Mouse (Mus musculus) neural tube, embryonic 12.5 days (tissue): Measurements from ENCODE around the gene Sema4d. TPM values are rescaled to one million over a fixed set of nuclear protein-coding genes. Genes with fewer than 3 reads are reported as not detected.

Experiments
- ATAC-seq: fragments of 200-750 bp; cut with Nextera tagmentation; 2 replicates; pipeline ENCODE4 v1.8.0; 2017; ENCODE audit warnings: low read depth, mild to moderate bottlenecking, moderate TSS enrichment, moderate library complexity; ENCODE audit not compliant: low FRiP score
- H3K27ac ChIP-seq: fragments of 300-500 bp; sonication (generic); 2 replicates; pipeline ENCODE4 v1.5.1; 2016
- H3K27me3 ChIP-seq: fragments of 300-500 bp; sonication (generic); replicated peaks from 2 replicates; pipeline ENCODE4 v1.6.1; 2016; ENCODE audit warnings: mild to moderate bottlenecking
- H3K36me3 ChIP-seq: fragments of 300-500 bp; sonication (generic); 2 replicates; pipeline ENCODE4 v1.6.1; 2016; ENCODE audit warnings: mild to moderate bottlenecking
- H3K4me1 ChIP-seq: fragments of 300-500 bp; sonication (generic); 2 replicates; pipeline ENCODE4 v1.6.1; 2016
- H3K4me2 ChIP-seq: fragments of 300-500 bp; sonication (generic); replicated peaks from 2 replicates; pipeline ENCODE4 v1.6.1; 2016; ENCODE audit warnings: mild to moderate bottlenecking
- H3K4me3 ChIP-seq: fragments of 300-500 bp; sonication (generic); 2 replicates; pipeline ENCODE4 v1.5.1; 2016
- H3K9ac ChIP-seq: fragments of 300-500 bp; sonication (generic); 2 replicates; pipeline ENCODE4 v1.6.1; 2016; ENCODE audit warnings: mild to moderate bottlenecking
- H3K9me3 ChIP-seq: fragments of 300-500 bp; sonication (generic); 2 replicates; pipeline ENCODE4 v1.6.1; 2016; ENCODE audit warnings: mild to moderate bottlenecking
- WGBS: fragments of 180-500 bp; shearing (Covaris S2); methylation state at CpG from one replicate; pipeline ENCODE4 v1.1.7; 2016; 5-methylcytosine and 5-hydroxymethylcytosine counted together
- polyA plus RNA-seq: library from polyadenylated mRNA; unstranded; fragments of >200 nt; fragmentation: Nextera tagmentation; extraction: Ambion mirVana; gene quantifications from 2 replicates; pipeline ENCODE4 v1.2.1, GENCODE M21; 2016

The Sema4d gene
- polyA plus RNA-seq, 1 experiment from 2014 or later = 9.9 TPM

GRCm38 (mm10) chr13:51808141-51808540 lies 14.6 kb upstream of the Sema4d start:
- no peak for ATAC-seq
- Histone ChIP-seq H3K9me3 (no peaks in the 10 kb centered on the region), H3K27me3 (no peaks in the 10 kb centered on the region), H3K27ac (no peak overlapping the region), H3K9ac (no peak overlapping the region), H3K4me3 (no peak overlapping the region), H3K4me1 (peaks cover 7% of the 10 kb centered on the region; the same call in 1 of the 2 replicates), H3K4me2 (0 out of 2 replicates have a peak overlapping the region, but pooled peaks have one; percentile 12), H3K36me3 (no peaks in the 10 kb centered on the region)
- 26% methylated on average over 12 of the region's 12 CpGs for WGBS

GRCm38 (mm10) chr13:51806220-51806619 lies 12.7 kb upstream of the Sema4d start:
- Histone ChIP-seq H3K4me3 (no peak overlapping the region), H3K36me3 (no peaks in the 10 kb centered on the region), H3K4me1 (no peaks in the 10 kb centered on the region), H3K27me3 (no peaks in the 10 kb centered on the region), H3K9me3 (no peaks in the 10 kb centered on the region), H3K9ac (no peak overlapping the region), H3K27ac (no peak overlapping the region), H3K4me2 (no peak overlapping the region)
- 88% methylated on average over 15 of the region's 15 CpGs for WGBS
- ATAC-seq = no peak

GRCm38 (mm10) chr13:51805634-51806033 lies 12.1 kb upstream of the Sema4d start:
- H3K36me3 ChIP-seq = no peaks in the 10 kb centered on the region
- no peak overlapping the region for H3K27ac ChIP-seq
- H3K4me2 ChIP-seq = no peak overlapping the region
- no peak overlapping the region for H3K4me3 ChIP-seq
- no peaks in the 10 kb centered on the region for H3K27me3 ChIP-seq
- WGBS = 77% methylated on average over 4 of the region's 4 CpGs
- no peak overlapping the region for H3K9ac ChIP-seq
- no peaks in the 10 kb centered on the region for H3K4me1 ChIP-seq
- no peaks in the 10 kb centered on the region for H3K9me3 ChIP-seq
- ATAC-seq = no peak

- Histone ChIP-seq H3K9me3 (no peaks in the 10 kb centered on the region), H3K27me3 (no peaks in the 10 kb centered on the region; the same call in 1 of the 2 replicates), H3K36me3 (no peaks in the 10 kb centered on the region), H3K4me3 (no peak overlapping the region), H3K4me2 (no peak overlapping the region), H3K9ac (no peak overlapping the region), H3K4me1 (no peaks in the 10 kb centered on the region), H3K27ac (no peak overlapping the region)
- ATAC-seq = no peak
- WGBS = 65% methylated on average over 9 of the region's 9 CpGs
Measured at GRCm38 (mm10) chr13:51800921-51801320, 7.4 kb upstream of the Sema4d start.

- no peak overlapping the region for H3K4me2 ChIP-seq
- no peak overlapping the region for H3K27ac ChIP-seq
- WGBS = 83% methylated on average over 16 of the region's 16 CpGs
- no peak for ATAC-seq
- no peaks in the 10 kb centered on the region for H3K9me3 ChIP-seq
- H3K36me3 ChIP-seq = no peaks in the 10 kb centered on the region
- no peak overlapping the region for H3K4me3 ChIP-seq
- no peaks in the 10 kb centered on the region for H3K4me1 ChIP-seq
- no peaks in the 10 kb centered on the region; the same call in 1 of the 2 replicates for H3K27me3 ChIP-seq
- H3K9ac ChIP-seq = no peak overlapping the region
Measured at GRCm38 (mm10) chr13:51799735-51800522, 6.4 kb upstream of the Sema4d start.

- Histone ChIP-seq H3K9ac (no peak overlapping the region), H3K36me3 (no peaks in the 10 kb centered on the region), H3K4me3 (no peak overlapping the region), H3K4me1 (0 out of 2 replicates have a peak, but pooled peaks cover under 1% of the 10 kb centered on the region), H3K9me3 (no peaks in the 10 kb centered on the region), H3K4me2 (no peak overlapping the region), H3K27ac (no peak overlapping the region), H3K27me3 (peaks cover under 1% of the 10 kb centered on the region)
- WGBS = 68% methylated on average over 8 of the region's 8 CpGs
- ATAC-seq = no peak
Measured at GRCm38 (mm10) chr13:51797899-51798746, 4.6 kb upstream of the Sema4d start.

- no peak overlapping the region for H3K27ac ChIP-seq
- peak overlapping the region; percentile 79; the same call in 1 of the 2 replicates for H3K9ac ChIP-seq
- H3K27me3 ChIP-seq = peaks cover 18% of the 10 kb centered on the region
- H3K4me2 ChIP-seq = peak overlapping the region; percentile 99
- ATAC-seq = no peak
- peaks cover 12% of the 10 kb centered on the region for H3K4me1 ChIP-seq
- WGBS = 34% methylated on average over 5 of the region's 7 CpGs
- no peaks in the 10 kb centered on the region for H3K9me3 ChIP-seq
- H3K36me3 ChIP-seq = no peaks in the 10 kb centered on the region
- H3K4me3 ChIP-seq = peak overlapping the region; percentile 78
Measured at GRCm38 (mm10) chr13:51793948-51794347, 401 bp upstream of the Sema4d start.

GRCm38 (mm10) chr13:51792729-51793424 lies 670 bp downstream of the Sema4d start:
- H3K9me3 ChIP-seq = no peaks in the 10 kb centered on the region
- peak; percentile 74 for ATAC-seq
- H3K4me2 ChIP-seq = peak overlapping the region; percentile 99
- peak overlapping the region; percentile 79 for H3K9ac ChIP-seq
- H3K4me1 ChIP-seq = peaks cover 12% of the 10 kb centered on the region
- WGBS = 2% methylated on average over 43 of the region's 43 CpGs
- no peaks in the 10 kb centered on the region for H3K36me3 ChIP-seq
- peak overlapping the region; percentile 78 for H3K4me3 ChIP-seq
- H3K27ac ChIP-seq = no peak overlapping the region
- peaks cover 18% of the 10 kb centered on the region for H3K27me3 ChIP-seq

GRCm38 (mm10) chr13:51792135-51792573 lies 1.4 kb downstream of the Sema4d start:
- Histone ChIP-seq H3K4me2 (peak overlapping the region; percentile 99), H3K4me1 (peaks cover 12% of the 10 kb centered on the region), H3K9me3 (no peaks in the 10 kb centered on the region), H3K27me3 (peaks cover 18% of the 10 kb centered on the region), H3K9ac (peak overlapping the region; percentile 79; the same call in 1 of the 2 replicates), H3K36me3 (no peaks in the 10 kb centered on the region), H3K4me3 (peak overlapping the region; percentile 78; the same call in 1 of the 2 replicates), H3K27ac (no peak overlapping the region)
- 33% methylated on average over 11 of the region's 11 CpGs for WGBS
- no peak for ATAC-seq

- Histone ChIP-seq H3K4me1 (peaks cover 12% of the 10 kb centered on the region), H3K4me2 (peak overlapping the region; percentile 99; the same call in 1 of the 2 replicates), H3K27ac (no peak overlapping the region), H3K9ac (no peak overlapping the region), H3K4me3 (no peak overlapping the region), H3K27me3 (peaks cover 18% of the 10 kb centered on the region), H3K36me3 (no peaks in the 10 kb centered on the region), H3K9me3 (no peaks in the 10 kb centered on the region)
- WGBS = 45% methylated on average over 3 of the region's 3 CpGs
- ATAC-seq = no peak
Measured at GRCm38 (mm10) chr13:51791604-51792003, 1.9 kb downstream of the Sema4d start.

- no peak overlapping the region for H3K4me3 ChIP-seq
- H3K9me3 ChIP-seq = no peaks in the 10 kb centered on the region
- H3K4me2 ChIP-seq = no peak overlapping the region
- 85% methylated on average over 5 of the region's 5 CpGs for WGBS
- no peak for ATAC-seq
- no peak overlapping the region for H3K9ac ChIP-seq
- H3K27me3 ChIP-seq = peaks cover 18% of the 10 kb centered on the region
- H3K36me3 ChIP-seq = no peaks in the 10 kb centered on the region
- no peak overlapping the region for H3K27ac ChIP-seq
- H3K4me1 ChIP-seq = peaks cover 12% of the 10 kb centered on the region
Measured at GRCm38 (mm10) chr13:51790793-51791192, 2.8 kb downstream of the Sema4d start.
